Mouse (Mus musculus) left cerebral cortex, adult 9 months (tissue): ENCODE measurements around the gene Tbc1d5.

ENCODE experiments used
- DNase-seq, 2 experiments: peaks; one replicate each; pipeline ENCODE4 v3.0.0; 2022; ENCODE audit warnings: low spot score in 2 of 2

Gene Tbc1d5

GRCm38 (mm10) chr17:51104294-51104693 is 74.9 kb downstream of the Tbc1d5 start:
- DNase-seq: no peak

DNA sequence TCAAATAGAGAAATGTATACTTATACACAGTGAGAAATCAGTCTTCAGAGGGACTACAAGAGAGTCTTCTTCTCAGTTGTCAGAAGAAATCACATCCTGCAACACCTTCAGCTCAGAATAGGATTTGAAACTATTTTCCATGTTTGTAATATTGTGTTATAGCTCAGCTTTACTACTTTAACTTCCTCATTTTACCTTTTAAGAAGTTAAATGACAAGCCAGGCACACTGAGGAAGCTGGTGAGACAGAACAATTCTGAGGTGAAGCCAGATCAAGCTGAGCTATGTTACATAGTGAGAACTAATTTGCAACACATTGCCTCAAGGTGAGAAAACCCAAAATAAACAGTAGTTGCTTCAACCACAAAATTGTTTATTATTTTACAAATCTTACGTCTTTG is 135.3 kb downstream of the Tbc1d5 start:
- DNase-seq: no peak

DNA sequence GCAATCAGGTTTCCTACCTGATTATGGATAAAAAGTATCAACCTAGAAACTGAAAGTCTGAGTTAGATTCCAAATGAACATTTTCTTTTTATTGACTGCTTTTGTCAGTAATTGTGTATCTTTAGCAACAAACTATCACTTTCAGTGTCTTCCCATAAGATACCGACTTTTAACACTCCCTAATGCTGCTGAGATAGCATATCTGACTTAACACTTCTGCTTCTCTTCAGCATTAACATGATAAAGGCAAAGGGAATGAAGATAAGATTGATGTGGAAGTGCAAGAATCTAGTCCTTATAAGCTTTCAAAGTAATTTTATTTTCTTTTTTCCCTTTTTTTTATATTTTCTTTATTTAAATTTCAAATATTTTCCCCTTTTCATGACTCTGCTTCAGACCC is 138.3 kb downstream of the Tbc1d5 start:
- no peak for DNase-seq

DNA sequence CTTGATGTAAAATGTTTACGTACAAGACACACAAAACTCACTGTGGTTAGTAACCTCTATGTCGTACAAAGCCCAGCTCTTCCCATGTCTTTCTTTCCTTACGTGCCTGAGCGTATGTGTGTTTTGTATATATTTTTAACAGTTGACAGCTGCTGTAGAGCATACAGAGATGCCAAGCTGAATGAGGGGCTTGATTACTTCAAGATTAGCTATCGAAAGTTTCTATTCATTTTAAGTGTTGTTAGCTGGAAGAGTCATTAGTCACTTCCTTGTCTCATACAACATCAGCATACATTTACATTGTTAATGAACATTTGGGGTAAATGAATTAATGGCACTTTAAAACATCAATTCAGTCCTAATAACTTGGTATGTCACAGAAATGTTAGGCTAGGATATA is 155.9 kb downstream of the Tbc1d5 start:
- no peak for DNase-seq

DNA sequence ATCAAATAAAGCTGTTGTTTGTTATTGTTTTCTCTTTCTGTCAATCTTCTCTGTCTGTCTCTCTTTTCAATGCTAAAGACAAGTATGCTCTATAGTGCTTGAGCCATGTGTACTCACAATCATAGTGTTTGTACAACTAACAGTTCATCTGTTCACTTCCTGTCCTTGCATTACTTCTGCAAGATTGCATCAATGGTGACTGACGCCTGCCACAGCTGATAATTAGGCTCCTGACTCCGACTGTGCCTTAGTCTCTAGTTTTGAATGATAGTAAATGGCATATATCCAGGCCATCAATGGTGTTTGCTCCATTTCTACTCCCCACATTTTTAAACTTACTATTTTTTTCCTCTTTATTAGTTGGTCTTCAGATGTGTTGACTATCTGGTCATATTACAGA is 162.8 kb downstream of the Tbc1d5 start:
- no peak for DNase-seq

GRCm38 (mm10) chr17:51013908-51014307 is 165.2 kb downstream of the Tbc1d5 start:
- no peak for DNase-seq

DNA sequence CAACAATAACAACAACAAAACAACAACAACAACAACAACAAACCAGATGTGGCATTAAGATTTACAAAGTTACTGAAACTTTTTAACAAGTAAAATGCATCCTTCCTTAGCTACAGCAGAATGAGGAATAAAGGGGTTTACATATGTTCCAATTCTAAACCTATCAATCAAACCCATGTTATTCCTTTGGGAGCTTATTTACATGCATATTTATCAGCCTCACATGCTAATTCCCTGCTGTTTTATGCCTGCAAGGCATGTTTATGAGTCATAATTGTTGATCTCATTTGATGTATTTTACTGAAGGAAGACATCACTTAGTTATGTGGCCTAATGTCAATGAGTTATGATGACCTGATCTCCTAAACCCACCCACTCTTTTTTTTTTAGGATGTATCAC is 176.0 kb downstream of the Tbc1d5 start:
- no peak for DNase-seq

GRCm38 (mm10) chr17:50998216-50998615 is 180.9 kb downstream of the Tbc1d5 start:
- DNase-seq: no peak

DNA sequence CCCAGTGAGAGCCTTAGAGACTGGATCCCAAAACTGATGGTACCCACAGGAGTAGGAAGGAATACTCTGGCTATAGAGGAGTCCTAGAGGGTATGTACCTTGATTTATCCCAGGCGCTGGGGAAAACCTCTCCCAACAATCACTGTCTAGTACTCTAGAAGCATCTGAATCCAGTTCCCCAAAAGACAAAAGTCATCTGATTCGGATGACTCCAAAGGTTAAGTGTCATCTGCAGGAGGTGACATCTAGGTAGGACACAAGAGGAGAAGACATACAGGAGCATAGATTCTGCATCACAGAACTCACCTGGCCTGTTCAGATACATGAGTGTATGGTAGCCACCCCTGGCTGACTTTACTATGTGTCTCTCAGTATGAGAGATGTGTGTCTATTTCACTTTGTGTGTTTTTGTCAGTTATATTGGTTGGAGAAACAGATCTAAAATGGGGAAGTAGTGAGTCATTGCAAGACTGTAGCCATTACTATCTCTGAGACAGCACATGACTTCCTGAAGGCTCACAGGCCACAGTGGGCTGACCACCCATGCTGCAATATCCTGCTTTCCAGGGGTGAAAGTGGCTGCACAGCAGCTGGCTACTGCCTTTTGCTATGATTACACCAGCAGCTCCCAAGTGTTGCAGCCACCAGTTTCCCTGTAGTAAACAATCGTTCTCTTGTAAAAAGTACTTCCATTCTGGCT is 185.7 kb downstream of the Tbc1d5 start:
- DNase-seq: peak in 1 of 2 experiments; percentile 16

GRCm38 (mm10) chr17:50990770-50991405 is 188.3 kb downstream of the Tbc1d5 start:
- DNase-seq: no peak

GRCm38 (mm10) chr17:50987935-50988334 is 191.2 kb downstream of the Tbc1d5 start:
- DNase-seq: no peak

GRCm38 (mm10) chr17:50981933-50982332 is 197.2 kb downstream of the Tbc1d5 start:
- DNase-seq: no peak

GRCm38 (mm10) chr17:50972142-50972541 is 207.0 kb downstream of the Tbc1d5 start:
- no peak for DNase-seq

DNA sequence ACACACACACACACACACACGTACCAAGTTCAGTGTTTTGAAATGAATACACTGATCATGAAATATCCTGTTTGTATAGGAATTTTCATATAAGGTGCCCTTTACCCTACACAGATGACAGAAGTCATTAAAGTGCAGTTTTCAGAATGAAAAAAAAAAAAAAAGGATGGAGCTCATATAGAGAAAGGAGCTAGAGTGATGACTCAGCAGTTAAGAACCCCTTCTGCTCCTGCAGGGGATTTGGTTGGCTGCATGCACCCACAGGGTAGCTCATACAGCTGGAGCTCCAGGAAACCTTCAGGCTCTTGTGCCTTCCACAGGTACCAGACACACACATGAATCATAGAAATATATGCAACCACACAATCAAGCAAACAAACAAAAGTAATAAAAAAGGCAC is 213.0 kb downstream of the Tbc1d5 start:
- no peak for DNase-seq

GRCm38 (mm10) chr17:50954313-50954712 is 224.8 kb downstream of the Tbc1d5 start:
- peak in 1 of 2 experiments; percentile 6 for DNase-seq

- no peak for DNase-seq
Observed at GRCm38 (mm10) chr17:50922308-50922707, 256.8 kb downstream of the Tbc1d5 start.

DNA sequence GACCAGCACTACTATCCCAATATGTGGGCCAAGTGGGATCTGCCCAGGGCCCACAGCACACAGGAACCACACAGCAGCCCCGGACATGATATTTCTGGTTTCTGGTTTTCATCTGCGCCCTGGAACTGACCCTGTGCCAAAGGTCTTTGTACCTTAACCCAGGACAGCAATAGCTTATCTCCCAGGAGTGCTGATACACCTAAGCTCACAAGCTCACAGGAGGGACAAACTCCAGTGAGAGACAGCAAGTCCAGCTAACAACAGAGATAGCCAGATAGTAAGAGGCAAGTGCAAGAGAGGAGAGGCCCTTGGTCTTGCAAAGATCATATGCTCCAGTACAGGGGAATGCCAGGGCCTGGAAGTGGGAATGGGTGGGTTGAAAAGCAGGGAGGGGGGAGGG is 263.9 kb downstream of the Tbc1d5 start:
- DNase-seq: no peak

DNA sequence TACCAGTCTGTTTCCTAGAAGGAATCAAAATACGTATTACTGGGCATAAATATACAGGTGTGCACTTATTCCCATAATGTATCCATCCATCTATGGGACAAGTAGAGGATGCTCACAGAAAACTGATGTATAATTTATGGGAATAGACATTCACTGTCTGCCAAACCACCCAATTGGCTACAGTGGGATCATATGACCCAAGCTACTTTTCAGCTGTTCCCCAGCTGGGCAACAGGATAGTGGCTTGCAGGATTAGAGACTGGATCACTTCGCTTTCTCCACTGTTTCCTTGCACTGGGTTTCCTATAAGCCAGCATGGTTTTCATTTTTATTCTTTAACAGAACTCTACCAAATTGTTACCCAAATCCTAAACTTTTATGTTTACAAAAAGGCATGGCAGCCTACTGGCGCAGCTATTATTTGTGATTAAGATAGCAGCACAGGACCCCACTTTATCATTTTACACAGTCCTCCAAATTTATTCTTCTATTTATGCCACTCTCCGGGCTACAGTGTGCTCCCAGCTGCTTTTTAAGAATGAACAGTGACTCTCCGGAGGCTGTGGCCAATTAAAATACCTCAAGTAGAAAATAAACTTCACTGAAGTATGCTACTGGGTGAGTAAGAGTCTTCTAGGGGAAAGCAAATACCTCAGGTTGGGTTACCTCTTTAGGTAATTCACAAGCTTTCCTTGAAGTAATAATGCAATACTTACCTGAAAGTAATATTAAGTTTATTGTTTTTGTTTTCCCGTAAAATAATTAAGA is 270.4 kb downstream of the Tbc1d5 start:
- no peak for DNase-seq

GRCm38 (mm10) chr17:50908160-50908559 is 271.0 kb downstream of the Tbc1d5 start:
- no peak for DNase-seq

DNA sequence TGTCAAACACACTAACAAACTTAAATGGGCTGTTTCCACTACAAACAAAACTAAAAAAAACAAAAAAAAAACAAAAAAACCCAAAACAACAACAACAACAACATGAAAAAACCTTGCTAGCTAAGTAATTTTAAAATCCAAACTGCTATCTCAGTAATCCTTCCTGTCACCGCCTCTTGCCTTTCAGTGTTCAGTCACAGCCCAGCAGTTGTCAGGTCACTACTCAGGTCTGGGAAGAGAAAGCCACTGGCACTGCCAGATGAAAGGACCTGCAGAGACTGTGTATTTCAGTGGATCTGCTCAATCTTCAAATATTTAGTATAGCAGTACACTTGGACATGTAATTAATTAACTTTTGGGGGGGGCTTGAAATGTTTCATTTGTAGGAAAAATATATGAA is 272.5 kb downstream of the Tbc1d5 start:
- no peak for DNase-seq

GRCm38 (mm10) chr17:50904463-50904862 is 274.7 kb downstream of the Tbc1d5 start:
- DNase-seq: no peak

DNA sequence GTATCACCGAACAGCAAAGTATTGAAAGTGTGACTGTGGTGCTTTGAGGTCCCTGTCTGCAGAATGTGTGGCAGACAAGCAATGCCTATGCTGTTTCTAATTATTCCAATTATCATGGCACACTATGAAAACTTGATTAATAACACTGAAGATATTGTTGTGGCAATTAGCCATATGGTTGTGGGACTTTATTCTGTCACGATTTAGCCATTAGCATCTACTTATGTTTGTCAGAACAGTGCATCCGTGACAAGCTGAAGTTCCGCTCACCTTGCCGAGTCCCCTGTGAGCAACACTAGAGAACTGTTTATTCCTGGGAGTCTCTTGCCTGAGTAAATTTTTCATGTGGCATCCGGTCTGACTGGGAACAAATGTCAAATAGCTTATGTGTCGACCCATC is 281.3 kb downstream of the Tbc1d5 start:
- DNase-seq: no peak

- no peak for DNase-seq
Observed at GRCm38 (mm10) chr17:50889475-50889874, 289.7 kb downstream of the Tbc1d5 start.
